Mouse (Mus musculus): ENCODE results near the gene Mrnip.

- no peak for TF ChIP-seq FLI1 (IDR thresholded peaks at IDR 0.05; ENCODE audit: low read length)
- TF ChIP-seq GATA1 (IDR thresholded peaks at IDR 0.05; ENCODE audit: borderline replicate concordance, low read length), result no peak
Measured at GRCm38 (mm10) chr11:50238324-50238723, 64.1 kb downstream of the Mrnip start, which contains the start of gene Ltc4s.
